Mouse (Mus musculus) forebrain, embryonic 11.5 days (tissue): ENCODE results near the gene Ergic1. TPM values are rescaled to one million over a fixed set of nuclear protein-coding genes. Genes with fewer than 3 reads are reported as not detected.

Experiments used
- ATAC-seq: fragments of 200-750 bp; cut with Nextera tagmentation; replicated peaks from 2 replicates; pipeline ENCODE4 v1.8.0; 2017; ENCODE audit warnings: moderate TSS enrichment; ENCODE audit not compliant: low FRiP score
- DNase-seq: peaks from one replicate; pipeline ENCODE4 v3.0.0-alpha.2; 2017; ENCODE audit warnings: low spot score
- H3K27ac ChIP-seq: fragments of 300-500 bp; sonication (generic); 2 replicates; pipeline ENCODE4 v1.5.1; 2014; ENCODE audit warnings: low read depth, low read length
- H3K27me3 ChIP-seq: fragments of 300-500 bp; sonication (generic); 2 replicates; pipeline ENCODE4 v1.6.1; 2014; ENCODE audit warnings: mild to moderate bottlenecking, low read length, mixed read lengths; ENCODE audit not compliant: control insufficient read depth, insufficient read depth
- H3K36me3 ChIP-seq: fragments of 300-500 bp; sonication (generic); 2 replicates; pipeline ENCODE4 v1.6.1; 2014; ENCODE audit warnings: mild to moderate bottlenecking, low read length, moderate library complexity, mixed read lengths; ENCODE audit not compliant: control insufficient read depth, insufficient read depth
- H3K4me1 ChIP-seq: fragments of 300-500 bp; sonication (generic); replicated peaks from 2 replicates; pipeline ENCODE4 v1.6.1; 2014; ENCODE audit warnings: low read length, mixed read lengths; ENCODE audit not compliant: control insufficient read depth, insufficient read depth
- H3K4me2 ChIP-seq: fragments of 300-500 bp; sonication (generic); 2 replicates; pipeline ENCODE4 v1.6.1; 2014; ENCODE audit warnings: low read depth, mild to moderate bottlenecking, low read length, moderate library complexity, mixed read lengths; ENCODE audit not compliant: severe bottlenecking
- H3K4me3 ChIP-seq: fragments of 300-500 bp; sonication (generic); 2 replicates; pipeline ENCODE4 v1.5.1; 2014; ENCODE audit warnings: low read depth, low read length
- H3K9ac ChIP-seq: fragments of 300-500 bp; sonication (generic); 2 replicates; pipeline ENCODE4 v1.6.1; 2014; ENCODE audit warnings: low read length
- H3K9me3 ChIP-seq: fragments of 300-500 bp; sonication (generic); 2 replicates; pipeline ENCODE4 v1.6.1; 2016; ENCODE audit warnings: low read length, mixed read lengths; ENCODE audit not compliant: control insufficient read depth
- WGBS: fragments of 180-500 bp; shearing (Covaris S2); extraction: QIAGEN DNeasy Blood & Tissue Kit; methylation state at CpG from one replicate; pipeline ENCODE4 v1.1.7; 2014; 5-methylcytosine and 5-hydroxymethylcytosine counted together
- polyA plus RNA-seq: library from polyadenylated mRNA; unstranded; fragments of >200 nt; fragmentation: Nextera tagmentation; extraction: Ambion mirVana; gene quantifications from 2 replicates; pipeline ENCODE4 v1.2.1, GENCODE M21; 2014

Gene Ergic1
- polyA plus RNA-seq, 1 experiment from 2014 or later: 139 TPM

GRCm38 (mm10) chr17:26686334-26687000 is 125.2 kb downstream of the Ergic1 start:
- no peaks in the 10 kb centered on the region for H3K4me1 ChIP-seq
- no peak overlapping the region for H3K4me3 ChIP-seq
- no peaks in the 10 kb centered on the region for H3K9me3 ChIP-seq
- H3K27me3 ChIP-seq: no peaks in the 10 kb centered on the region
- no peak overlapping the region for H3K27ac ChIP-seq
- no peak overlapping the region for H3K4me2 ChIP-seq
- ATAC-seq (no peak), DNase-seq (no peak)
- H3K36me3 ChIP-seq: no peaks in the 10 kb centered on the region
- H3K9ac ChIP-seq: no peak overlapping the region
- WGBS: 93% methylated on average over 17 of the region's 17 CpGs

DNA sequence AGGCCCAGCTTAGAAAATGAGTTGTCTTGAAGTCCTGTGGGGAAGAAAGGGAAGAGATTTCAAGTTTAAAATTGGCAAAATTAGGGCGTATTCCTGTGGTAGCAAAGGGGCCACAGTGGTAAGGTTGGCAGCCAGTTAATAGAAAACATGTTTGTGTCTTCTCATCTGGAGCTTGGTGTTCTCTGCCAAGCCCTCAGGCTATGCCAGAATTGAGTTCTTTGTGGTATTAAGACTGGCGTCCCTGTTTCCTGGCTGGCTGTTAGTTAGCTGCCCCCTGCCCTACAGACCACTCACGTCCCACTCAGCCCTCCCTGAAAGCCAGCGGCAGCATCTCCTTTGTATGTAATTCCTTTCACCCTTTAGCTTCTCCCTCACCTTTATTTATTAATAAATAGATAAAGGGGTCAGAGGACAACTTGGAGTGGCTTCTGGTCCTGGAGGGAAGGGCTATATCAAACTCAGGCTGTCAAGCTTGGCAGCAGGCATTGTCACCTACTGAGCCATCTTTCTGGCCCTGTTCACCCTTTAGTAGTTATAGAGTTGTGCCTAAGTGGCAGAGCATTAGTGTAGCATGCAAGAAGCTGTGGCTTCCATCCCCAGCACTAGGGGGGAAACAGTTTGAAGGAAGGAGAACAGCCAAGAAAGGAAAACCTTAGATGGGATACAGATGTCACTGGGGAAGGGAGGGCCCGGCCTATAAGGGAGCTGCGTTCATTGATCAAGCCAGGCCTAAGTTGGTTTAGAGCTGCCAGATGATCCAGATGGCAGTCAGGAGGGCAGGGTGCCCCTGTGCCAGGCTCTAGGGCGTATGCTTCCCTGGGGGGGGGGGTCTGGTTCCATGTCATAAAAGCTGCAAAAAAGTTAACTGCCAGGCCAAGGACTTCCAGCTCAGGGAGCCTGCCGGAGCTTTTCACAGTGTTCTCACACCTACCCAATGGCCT is 127.8 kb downstream of the Ergic1 start:
- no peak for DNase-seq
- H3K36me3 ChIP-seq: no peaks in the 10 kb centered on the region
- H3K27me3 ChIP-seq: no peaks in the 10 kb centered on the region
- H3K27ac ChIP-seq: no peak overlapping the region
- ATAC-seq: no peak
- 76% methylated on average over 8 of the region's 8 CpGs for WGBS
- no peak overlapping the region for H3K4me3 ChIP-seq
- no peaks in the 10 kb centered on the region for H3K4me1 ChIP-seq
- no peak overlapping the region for H3K9ac ChIP-seq
- H3K9me3 ChIP-seq: no peaks in the 10 kb centered on the region
- H3K4me2 ChIP-seq: no peak overlapping the region

DNA sequence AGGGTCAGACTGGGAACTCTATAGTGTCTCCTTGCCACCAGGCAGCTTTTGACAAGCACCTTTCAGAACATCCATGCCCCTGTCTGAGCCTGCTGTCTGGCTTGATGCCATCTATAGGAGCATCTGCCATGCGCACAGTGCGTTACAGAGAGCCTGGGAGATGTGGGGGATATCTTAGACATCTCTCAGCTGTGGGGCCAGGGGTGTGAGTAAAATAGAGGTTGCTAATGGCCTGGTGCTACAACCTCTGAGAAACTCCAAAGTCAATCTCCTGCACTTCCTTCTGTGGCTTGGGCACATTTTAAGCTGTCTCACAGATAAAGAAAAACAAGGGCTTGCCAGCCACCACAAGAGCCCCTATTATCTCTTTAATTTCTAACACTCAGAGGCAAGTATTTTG is 128.5 kb downstream of the Ergic1 start:
- no peak for DNase-seq
- WGBS: 91% methylated on average over 2 of the region's 2 CpGs
- Histone ChIP-seq H3K9me3 (no peaks in the 10 kb centered on the region), H3K4me2 (no peak overlapping the region), H3K27me3 (no peaks in the 10 kb centered on the region), H3K4me1 (no peaks in the 10 kb centered on the region), H3K4me3 (no peak overlapping the region), H3K36me3 (no peaks in the 10 kb centered on the region), H3K27ac (no peak overlapping the region), H3K9ac (no peak overlapping the region)
- ATAC-seq: no peak

DNA sequence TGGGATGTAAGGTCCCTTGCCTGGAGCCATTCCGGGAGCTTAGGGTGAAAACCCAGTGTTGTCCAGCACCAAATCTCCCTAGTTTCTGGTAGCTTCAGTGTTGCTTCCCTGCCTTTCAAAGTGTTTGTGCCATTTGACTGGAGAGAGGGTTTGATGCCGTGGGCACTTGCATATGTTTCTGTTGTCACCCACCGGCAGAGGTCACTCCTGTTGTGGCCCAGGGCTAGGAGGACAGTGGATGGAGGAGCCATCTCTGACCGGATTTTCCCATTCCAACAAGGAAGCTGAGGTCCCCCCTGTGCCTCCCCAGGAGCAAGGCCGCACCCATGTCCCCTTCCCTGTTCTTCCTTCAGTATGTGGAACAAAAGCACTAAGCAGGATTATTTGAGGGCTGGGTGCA is 128.9 kb downstream of the Ergic1 start:
- ATAC-seq: no peak
- Histone ChIP-seq H3K4me2 (no peak overlapping the region), H3K36me3 (no peaks in the 10 kb centered on the region), H3K9ac (no peak overlapping the region), H3K9me3 (no peaks in the 10 kb centered on the region), H3K4me1 (no peaks in the 10 kb centered on the region), H3K4me3 (no peak overlapping the region), H3K27ac (no peak overlapping the region), H3K27me3 (no peaks in the 10 kb centered on the region)
- DNase-seq: no peak
- WGBS: 82% methylated on average over 5 of the region's 5 CpGs

- H3K9me3 ChIP-seq: no peaks in the 10 kb centered on the region
- H3K27ac ChIP-seq: no peak overlapping the region
- H3K4me2 ChIP-seq: no peak overlapping the region
- H3K4me1 ChIP-seq: no peaks in the 10 kb centered on the region
- H3K36me3 ChIP-seq: no peaks in the 10 kb centered on the region
- no peaks in the 10 kb centered on the region for H3K27me3 ChIP-seq
- H3K9ac ChIP-seq: no peak overlapping the region
- H3K4me3 ChIP-seq: no peak overlapping the region
- DNase-seq (no peak), ATAC-seq (no peak)
- 92% methylated on average over 7 of the region's 7 CpGs for WGBS
Measured at GRCm38 (mm10) chr17:26691110-26691509, 129.8 kb downstream of the Ergic1 start.

DNA sequence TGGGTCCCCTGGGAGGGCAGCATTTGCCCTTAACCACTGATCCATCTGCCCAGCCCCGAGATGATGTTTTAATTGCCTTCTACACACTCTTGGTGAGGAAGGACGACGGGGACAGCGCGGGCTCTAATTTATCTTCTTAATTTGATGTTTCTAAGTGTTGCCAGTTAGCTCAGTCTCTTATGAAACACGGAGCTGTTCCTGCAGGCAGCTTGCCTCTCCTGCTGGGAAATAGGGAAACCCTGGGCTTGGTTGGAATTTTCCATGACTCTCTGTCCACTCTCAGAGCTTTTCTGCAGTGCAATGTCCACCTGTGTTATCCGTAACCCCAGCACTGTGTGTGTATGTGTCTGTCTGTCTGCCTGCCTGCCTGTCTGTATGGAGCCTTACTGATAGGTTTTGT is 132.1 kb downstream of the Ergic1 start:
- no peak overlapping the region for H3K9ac ChIP-seq
- no peaks in the 10 kb centered on the region for H3K4me1 ChIP-seq
- H3K4me2 ChIP-seq: no peak overlapping the region
- 88% methylated on average over 7 of the region's 7 CpGs for WGBS
- no peak overlapping the region for H3K27ac ChIP-seq
- H3K4me3 ChIP-seq: no peak overlapping the region
- no peaks in the 10 kb centered on the region for H3K27me3 ChIP-seq
- H3K36me3 ChIP-seq: no peaks in the 10 kb centered on the region
- DNase-seq: no peak
- no peak for ATAC-seq
- H3K9me3 ChIP-seq: no peaks in the 10 kb centered on the region

DNA sequence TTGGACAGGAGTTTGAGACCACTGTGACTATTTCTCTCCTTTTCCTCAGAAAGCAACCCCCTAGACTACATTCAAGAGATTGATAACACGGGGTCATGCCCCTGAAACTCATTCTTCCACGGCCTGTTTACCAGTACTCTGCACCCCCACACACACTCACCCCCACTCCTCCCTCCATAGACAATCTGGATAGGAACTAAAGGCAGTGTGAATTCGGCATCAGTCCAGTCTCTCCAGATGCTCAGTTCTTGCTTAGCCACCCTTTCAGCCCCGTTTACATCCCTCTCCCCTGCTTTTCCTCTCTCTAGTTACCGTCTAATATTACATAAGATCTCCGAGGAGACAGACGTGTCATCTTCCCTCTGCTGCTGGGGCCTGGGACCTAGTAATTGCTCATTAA is 132.9 kb downstream of the Ergic1 start:
- Histone ChIP-seq H3K9ac (no peak overlapping the region), H3K27ac (no peak overlapping the region), H3K4me2 (no peak overlapping the region), H3K27me3 (no peaks in the 10 kb centered on the region), H3K9me3 (no peaks in the 10 kb centered on the region), H3K36me3 (no peaks in the 10 kb centered on the region), H3K4me3 (no peak overlapping the region), H3K4me1 (no peaks in the 10 kb centered on the region)
- ATAC-seq (no peak), DNase-seq (no peak)
- WGBS: 78% methylated on average over 7 of the region's 7 CpGs

DNA sequence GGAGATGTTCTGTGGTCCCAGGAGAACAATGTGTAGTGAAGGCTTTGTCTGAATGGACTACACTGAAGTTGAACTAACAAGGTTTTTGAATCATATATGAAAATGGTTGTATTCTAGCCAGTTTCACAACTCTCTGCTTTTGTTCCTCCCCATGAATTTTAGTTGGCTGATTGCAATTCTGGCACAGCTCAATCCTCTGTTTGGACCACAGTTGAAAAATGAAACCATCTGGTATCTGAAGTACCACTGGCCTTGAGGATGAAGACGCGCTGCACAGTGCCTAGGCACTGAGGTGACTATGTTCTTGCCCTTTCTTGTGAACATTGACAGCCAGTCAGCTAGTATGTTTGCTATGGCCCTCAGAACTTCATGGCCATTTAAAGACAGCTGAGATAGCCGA is 133.9 kb downstream of the Ergic1 start:
- H3K27me3 ChIP-seq: no peaks in the 10 kb centered on the region
- H3K4me3 ChIP-seq: no peak overlapping the region
- H3K4me1 ChIP-seq: no peaks in the 10 kb centered on the region
- H3K36me3 ChIP-seq: no peaks in the 10 kb centered on the region
- WGBS: 92% methylated on average over 3 of the region's 3 CpGs
- DNase-seq (no peak), ATAC-seq (no peak)
- no peak overlapping the region for H3K4me2 ChIP-seq
- no peak overlapping the region for H3K9ac ChIP-seq
- no peaks in the 10 kb centered on the region for H3K9me3 ChIP-seq
- H3K27ac ChIP-seq: no peak overlapping the region
